In genomic region chr19:26181774-26182173, GRCm38 (mm10) we compare ENCODE assay signal across 8 mouse cellular contexts.
DNase-seq lines count a peak whose midpoint lies in the region; ATAC-seq and TF ChIP-seq lines count a peak whose summit lies in the region.

No protein-coding gene starts in this region.

- peak; percentile 16 for DNase-seq in right cerebral cortex, postnatal 14 days
- no peak for DNase-seq in right cerebral cortex, postnatal 36 days (ENCODE audit: low spot score in 2 of 2)
- peak; percentile 40 for DNase-seq in embryonic facial prominence, embryonic 10.5 days (ENCODE audit: low spot score)

- H3K9ac ChIP-seq in intestine, postnatal 0 days (ENCODE audit: low read depth, low read length), result no peak overlapping the region
- no peak overlapping the region for H3K9ac ChIP-seq in intestine, embryonic 16.5 days (ENCODE audit: low read depth, low read length)

- 18% methylated on average over 4 of the region's 4 CpGs for WGBS in intestine, postnatal 0 days
- WGBS in intestine, embryonic 16.5 days, result 25% methylated on average over 4 of the region's 4 CpGs
- 19% methylated on average over 4 of the region's 4 CpGs for WGBS in embryonic facial prominence, embryonic 10.5 days
- 18% methylated on average over 4 of the region's 4 CpGs for WGBS in small intestine, adult 2 months

- no peak for TF ChIP-seq POLR2A in small intestine, adult 2 months (IDR thresholded peaks at IDR 0.05; ENCODE audit: low read depth, low read length)

- ATAC-seq in intestine, postnatal 0 days, result no peak
- ATAC-seq in intestine, embryonic 16.5 days, result no peak
- no peak for ATAC-seq in erythroid progenitor cell, adult 5-6 weeks (replicated peaks; ENCODE audit: low FRiP score, poor library complexity, severe bottlenecking)
- no peak for ATAC-seq in activated CD4-positive, CD25-positive, alpha-beta regulatory T cell, adult 4 months

- H3K27ac ChIP-seq in intestine, postnatal 0 days (ENCODE audit: low read depth, low read length), result no peak overlapping the region
- no peak overlapping the region for H3K27ac ChIP-seq in intestine, embryonic 16.5 days (ENCODE audit: low read length)
- no peak overlapping the region for H3K27ac ChIP-seq in embryonic facial prominence, embryonic 10.5 days (replicated peaks)
- no peak overlapping the region for H3K27ac ChIP-seq in small intestine, adult 2 months (ENCODE audit: insufficient read depth, low read depth, low read length)

- H3K4me1 ChIP-seq in intestine, postnatal 0 days (replicated peaks; ENCODE audit: control insufficient read depth, insufficient read depth, low read length), result no peaks in the 10 kb centered on the region
- no peaks in the 10 kb centered on the region for H3K4me1 ChIP-seq in intestine, embryonic 16.5 days (ENCODE audit: control insufficient read depth, insufficient read depth, low read length)
- H3K4me1 ChIP-seq in embryonic facial prominence, embryonic 10.5 days, result no peaks in the 10 kb centered on the region
- no peaks in the 10 kb centered on the region for H3K4me1 ChIP-seq in small intestine, adult 2 months (ENCODE audit: control insufficient read depth, insufficient read depth, insufficient read length, low read length)

- H3K27me3 ChIP-seq in intestine, postnatal 0 days (replicated peaks; ENCODE audit: control insufficient read depth, insufficient read depth, low read length), result no peaks in the 10 kb centered on the region
- no peaks in the 10 kb centered on the region for H3K27me3 ChIP-seq in intestine, embryonic 16.5 days (replicated peaks; ENCODE audit: control insufficient read depth, insufficient read depth, low read length)
- H3K27me3 ChIP-seq in embryonic facial prominence, embryonic 10.5 days (replicated peaks; ENCODE audit: low read depth, poor library complexity, severe bottlenecking), result no peaks in the 10 kb centered on the region
- no peaks in the 10 kb centered on the region for H3K27me3 ChIP-seq in small intestine, adult 2 months (ENCODE audit: control insufficient read depth, insufficient read depth, low read length)

- H3K9me3 ChIP-seq in intestine, postnatal 0 days (ENCODE audit: control insufficient read depth), result no peaks in the 10 kb centered on the region
- no peaks in the 10 kb centered on the region for H3K9me3 ChIP-seq in intestine, embryonic 16.5 days (ENCODE audit: control insufficient read depth, low read length)
- no peaks in the 10 kb centered on the region for H3K9me3 ChIP-seq in embryonic facial prominence, embryonic 10.5 days

- H3K4me2 ChIP-seq in intestine, postnatal 0 days (replicated peaks; ENCODE audit: low read depth), result no peak overlapping the region
- no peak overlapping the region for H3K4me2 ChIP-seq in intestine, embryonic 16.5 days (ENCODE audit: low read depth, low read length)

- TF ChIP-seq CTCF in intestine, postnatal 0 days (IDR thresholded peaks at IDR 0.05; ENCODE audit: low read depth), result peak; percentile 82
- TF ChIP-seq CTCF in small intestine, adult 2 months (IDR thresholded peaks at IDR 0.05; ENCODE audit: extremely low read depth, insufficient read length, insufficient replicate concordance, low read depth, low read length), result peak; percentile 19; the same call in 1 of the 2 replicates

- no peak overlapping the region for H3K4me3 ChIP-seq in intestine, postnatal 0 days (ENCODE audit: low read depth, low read length)
- no peak overlapping the region for H3K4me3 ChIP-seq in intestine, embryonic 16.5 days (ENCODE audit: low read length)
- no peak overlapping the region for H3K4me3 ChIP-seq in embryonic facial prominence, embryonic 10.5 days
- H3K4me3 ChIP-seq in small intestine, adult 2 months (ENCODE audit: low read depth, low read length), result no peak overlapping the region

- H3K36me3 ChIP-seq in intestine, postnatal 0 days (ENCODE audit: control insufficient read depth, insufficient read depth), result no peaks in the 10 kb centered on the region
- H3K36me3 ChIP-seq in intestine, embryonic 16.5 days (ENCODE audit: control insufficient read depth, insufficient read depth, low read length), result no peaks in the 10 kb centered on the region
- no peaks in the 10 kb centered on the region for H3K36me3 ChIP-seq in embryonic facial prominence, embryonic 10.5 days (replicated peaks)
- H3K36me3 ChIP-seq in small intestine, adult 2 months (ENCODE audit: control insufficient read depth, insufficient read depth, low read length), result no peaks in the 10 kb centered on the region

Comparison
In these comparisons a context has a peak if more than half of its experiments do, and no peak if none do; other contexts are left out.
1. DNase-seq: peak in right cerebral cortex, postnatal 14 days (single experiment) and embryonic facial prominence, embryonic 10.5 days (single experiment); none in right cerebral cortex, postnatal 36 days (0 of 2).